Mouse (Mus musculus) intestine, embryonic 15.5 days (tissue): ENCODE measurements around the gene Ampd2. TPM values are rescaled to one million over a fixed set of nuclear protein-coding genes. Genes with fewer than 3 reads are reported as not detected.
A peak's percentile ranks its signal among the peaks of the same experiment; 100 is the strongest.

Source experiments
- ATAC-seq: fragments of 200-750 bp; cut with Nextera tagmentation; 2 replicates; pipeline ENCODE4 v1.8.0; 2017; ENCODE audit warnings: moderate TSS enrichment, moderate library complexity
- H3K27ac ChIP-seq: fragments of 300-500 bp; sonication (generic); 2 replicates; pipeline ENCODE4 v1.5.1; 2015; ENCODE audit warnings: mild to moderate bottlenecking, inconsistent platforms
- H3K27me3 ChIP-seq: fragments of 300-500 bp; sonication (generic); replicated peaks from 2 replicates; pipeline ENCODE4 v1.6.1; 2015; ENCODE audit warnings: inconsistent platforms
- H3K36me3 ChIP-seq: fragments of 300-500 bp; sonication (generic); 2 replicates; pipeline ENCODE4 v1.6.1; 2015; ENCODE audit warnings: inconsistent platforms
- H3K4me1 ChIP-seq: fragments of 300-500 bp; sonication (generic); replicated peaks from 2 replicates; pipeline ENCODE4 v1.6.1; 2015; ENCODE audit warnings: inconsistent platforms
- H3K4me2 ChIP-seq: fragments of 300-500 bp; sonication (generic); replicated peaks from 2 replicates; pipeline ENCODE4 v1.6.1; 2015; ENCODE audit warnings: mild to moderate bottlenecking, inconsistent platforms
- H3K4me3 ChIP-seq: fragments of 300-500 bp; sonication (generic); replicated peaks from 2 replicates; pipeline ENCODE4 v1.5.1; 2015; ENCODE audit warnings: inconsistent platforms
- H3K9ac ChIP-seq: fragments of 300-500 bp; sonication (generic); 2 replicates; pipeline ENCODE4 v1.6.1; 2015; ENCODE audit warnings: inconsistent platforms
- H3K9me3 ChIP-seq: fragments of 300-500 bp; sonication (generic); 2 replicates; pipeline ENCODE4 v1.6.1; 2016; ENCODE audit warnings: inconsistent platforms
- WGBS: fragments of 180-500 bp; shearing (Covaris S2); methylation state at CpG from one replicate; pipeline ENCODE4 v1.1.7; 2015; 5-methylcytosine and 5-hydroxymethylcytosine counted together
- polyA plus RNA-seq: library from polyadenylated mRNA; unstranded; fragments of >200 nt; fragmentation: Nextera tagmentation; extraction: Ambion mirVana; gene quantifications from 2 replicates; pipeline ENCODE4 v1.2.1, GENCODE M21; 2015

Ampd2 gene
- polyA plus RNA-seq, 1 experiment from 2014 or later = 49.9 TPM

DNA sequence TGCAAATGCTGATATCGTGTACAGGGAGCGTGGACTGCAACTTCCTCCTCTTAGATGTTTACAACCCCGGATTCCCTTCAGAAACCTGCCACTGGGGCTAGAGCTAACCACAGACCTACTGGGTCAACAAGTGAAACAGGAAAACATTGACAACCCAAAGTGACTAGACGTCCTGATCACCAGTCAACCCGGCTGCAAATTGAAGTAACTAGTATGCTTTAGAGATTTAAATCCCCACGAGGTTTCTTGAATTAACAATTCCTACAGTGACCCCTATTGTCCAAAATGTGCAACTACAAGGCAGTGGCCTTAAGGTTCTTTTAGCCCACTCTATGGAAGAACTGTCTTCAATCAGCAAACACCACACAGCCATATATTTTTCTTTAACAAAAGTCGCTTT lies 25.0 kb downstream of the Ampd2 start:
- Histone ChIP-seq H3K9me3 (no peaks in the 10 kb centered on the region), H3K27me3 (no peaks in the 10 kb centered on the region), H3K4me1 (no peaks in the 10 kb centered on the region), H3K4me2 (peak overlapping the region; percentile 51), H3K9ac (no peak overlapping the region), H3K36me3 (no peaks in the 10 kb centered on the region), H3K27ac (0 out of 2 replicates have a peak overlapping the region, but pooled peaks have one; percentile 2), H3K4me3 (no peak overlapping the region)
- peak; percentile 36; the same call in 1 of the 2 replicates for ATAC-seq
- WGBS = 15% methylated on average over 7 of the region's 7 CpGs

DNA sequence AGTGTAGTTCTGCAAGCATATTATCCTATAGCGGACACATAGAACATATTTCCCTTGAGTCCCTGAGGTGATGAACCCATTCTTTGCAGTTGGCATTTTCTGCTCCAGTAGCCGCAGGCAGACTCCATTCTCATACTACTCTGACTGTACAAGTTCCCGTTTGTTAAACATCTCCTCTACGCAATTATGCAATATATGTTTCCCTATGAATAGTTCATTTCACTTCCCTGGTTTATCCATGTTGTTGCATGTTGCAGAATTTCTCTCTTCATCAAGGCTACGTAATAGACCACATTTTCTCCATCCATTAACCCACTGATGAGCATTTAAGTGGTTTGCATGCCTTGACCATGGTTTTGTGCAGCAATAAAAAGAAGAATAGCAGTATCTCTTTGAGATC lies 36.0 kb downstream of the Ampd2 start:
- 90% methylated on average over 5 of the region's 5 CpGs for WGBS
- Histone ChIP-seq H3K4me1 (no peaks in the 10 kb centered on the region), H3K27ac (no peak overlapping the region), H3K9ac (no peak overlapping the region), H3K4me2 (no peak overlapping the region), H3K36me3 (no peaks in the 10 kb centered on the region), H3K9me3 (no peaks in the 10 kb centered on the region), H3K27me3 (no peaks in the 10 kb centered on the region), H3K4me3 (no peak overlapping the region)
- ATAC-seq = no peak

DNA sequence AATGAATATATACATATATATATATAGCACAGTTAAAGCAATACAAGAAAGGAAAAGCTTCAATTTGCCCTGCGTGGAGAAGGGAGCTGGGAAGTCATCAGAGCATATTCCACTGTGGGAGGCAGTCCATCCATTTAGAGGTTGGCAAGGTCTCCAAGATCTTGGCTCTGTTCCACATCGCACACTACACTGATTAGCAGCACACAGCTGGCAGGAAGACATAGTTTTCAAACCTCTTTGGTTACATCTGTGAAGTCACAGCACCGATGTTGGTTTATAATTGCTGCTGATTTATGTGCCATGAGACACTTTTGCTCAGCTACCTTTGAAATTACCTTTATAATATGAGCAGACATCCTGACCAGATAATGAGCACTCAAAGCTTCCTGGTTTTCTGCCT lies 38.1 kb downstream of the Ampd2 start:
- no peak for ATAC-seq
- H3K4me2 ChIP-seq = no peak overlapping the region
- H3K36me3 ChIP-seq = no peaks in the 10 kb centered on the region
- no peaks in the 10 kb centered on the region for H3K9me3 ChIP-seq
- no peak overlapping the region for H3K27ac ChIP-seq
- H3K4me3 ChIP-seq = no peak overlapping the region
- no peak overlapping the region for H3K9ac ChIP-seq
- H3K27me3 ChIP-seq = no peaks in the 10 kb centered on the region
- WGBS = 45% methylated on average over 3 of the region's 3 CpGs
- H3K4me1 ChIP-seq = peaks cover 6% of the 10 kb centered on the region; the same call in 1 of the 2 replicates

DNA sequence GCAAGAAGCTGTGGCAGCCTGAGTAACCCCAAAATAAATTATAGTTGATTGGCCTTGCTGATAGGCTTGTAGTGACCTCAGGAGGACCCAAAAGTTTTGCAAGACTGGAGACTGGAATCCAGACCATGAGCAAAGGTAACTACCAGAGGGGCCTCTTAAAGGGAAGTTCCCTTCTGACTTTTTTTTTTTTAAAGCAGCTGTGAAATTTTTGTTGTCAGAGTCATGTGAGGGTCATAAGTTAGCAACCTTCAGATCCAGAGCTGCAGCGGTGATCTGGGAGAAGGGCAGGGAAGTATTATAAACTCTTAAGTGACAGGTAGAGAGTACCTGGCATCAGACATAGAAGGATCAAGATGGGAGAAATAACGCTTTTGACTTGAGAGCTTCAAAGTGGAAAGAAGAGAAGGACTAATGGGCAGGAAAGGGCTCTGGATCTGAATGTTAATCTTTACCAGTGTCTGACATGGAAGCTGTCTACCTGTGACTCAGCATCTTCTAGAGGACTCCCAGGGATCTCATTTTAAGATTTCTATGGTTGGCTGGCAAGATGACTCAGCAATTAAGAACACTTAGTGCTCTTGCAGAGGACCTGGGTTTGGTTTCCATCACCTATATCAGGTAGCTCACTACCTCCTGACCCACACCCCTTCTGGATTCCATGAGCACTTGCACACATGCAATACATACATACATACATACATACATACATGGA lies 39.4 kb downstream of the Ampd2 start:
- H3K4me1 ChIP-seq = peaks cover 6% of the 10 kb centered on the region; the same call in 1 of the 2 replicates
- no peak for ATAC-seq
- no peak overlapping the region for H3K27ac ChIP-seq
- H3K4me3 ChIP-seq = no peak overlapping the region
- 86% methylated on average over 2 of the region's 2 CpGs for WGBS
- no peaks in the 10 kb centered on the region for H3K27me3 ChIP-seq
- no peak overlapping the region for H3K4me2 ChIP-seq
- H3K9me3 ChIP-seq = no peaks in the 10 kb centered on the region
- H3K36me3 ChIP-seq = no peaks in the 10 kb centered on the region
- H3K9ac ChIP-seq = no peak overlapping the region

DNA sequence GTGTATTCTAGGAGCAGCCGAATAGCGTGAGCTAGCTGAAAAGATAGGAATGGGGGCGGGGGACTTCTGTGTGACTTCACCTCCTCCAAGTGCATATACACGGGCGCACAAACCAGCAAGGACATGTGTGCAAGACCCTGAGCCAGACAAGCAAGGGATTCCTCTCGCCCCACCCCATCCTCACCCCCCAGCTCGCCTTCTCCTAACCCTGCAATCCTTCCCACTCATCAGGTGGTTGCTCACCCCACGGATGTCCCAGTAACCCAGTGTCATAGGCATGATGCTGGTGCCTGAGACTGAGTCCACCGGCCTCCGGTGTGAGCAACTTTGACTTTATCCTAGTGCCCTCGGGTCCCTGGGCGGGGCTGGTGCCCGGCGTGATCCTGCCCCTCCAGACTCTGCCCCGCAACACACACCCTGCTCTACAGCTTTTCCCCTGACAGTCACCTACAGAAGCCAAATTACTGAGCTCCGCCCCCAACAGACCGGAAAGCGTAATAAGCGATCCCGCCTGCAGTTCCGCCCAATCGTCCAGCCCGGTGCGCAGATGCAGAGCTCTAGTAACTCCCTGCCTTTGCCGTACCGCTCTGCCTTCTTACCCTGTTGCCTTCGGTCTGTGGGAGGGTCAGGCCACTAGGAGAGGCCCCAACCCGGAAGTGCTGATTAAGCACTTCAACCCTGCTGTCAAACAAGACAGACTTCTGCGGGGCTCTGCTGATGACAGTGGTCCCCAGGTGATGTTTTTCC lies 41.9 kb downstream of the Ampd2 start, which contains the start of gene Gstm4:
Gene Gstm4, minus strand, starts transcription at position 501 of the 747 bp plus-strand sequence.
- H3K9ac ChIP-seq = peak within 1 kb of the TSS; percentile 57
- ATAC-seq = peak; percentile 95
- no peaks in the 10 kb centered on the region for H3K27me3 ChIP-seq
- peaks cover 10% of the 10 kb centered on the region; the same call in 1 of the 2 replicates for H3K4me1 ChIP-seq
- no peaks in the 10 kb centered on the region for H3K36me3 ChIP-seq
- peak within 1 kb of the TSS; percentile 58 for H3K4me3 ChIP-seq
- no peaks in the 10 kb centered on the region for H3K9me3 ChIP-seq
- H3K27ac ChIP-seq = peak within 1 kb of the TSS; percentile 65
- WGBS = 4% methylated on average over 29 of the region's 29 CpGs
- peak within 1 kb of the TSS; percentile 92 for H3K4me2 ChIP-seq

DNA sequence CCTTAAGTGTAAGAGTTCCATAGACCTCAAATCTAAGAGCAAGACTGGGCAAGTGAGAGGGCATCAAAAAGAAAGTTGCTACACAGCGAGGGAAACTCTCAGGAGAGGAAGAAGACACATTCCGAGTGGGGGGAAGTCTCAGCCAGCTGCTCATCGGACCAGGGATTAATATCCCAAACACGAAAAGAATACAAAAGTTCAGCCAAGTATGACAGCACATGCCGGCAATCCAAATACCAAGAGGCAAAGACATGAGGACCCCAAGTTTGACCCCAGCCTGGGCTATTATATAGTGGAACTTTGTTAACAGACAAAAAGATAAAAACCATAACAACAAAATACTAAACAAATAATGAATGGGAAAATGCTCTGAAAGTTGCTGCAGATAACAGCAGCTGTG lies 53.3 kb downstream of the Ampd2 start:
- H3K27me3 ChIP-seq = no peaks in the 10 kb centered on the region
- H3K4me3 ChIP-seq = no peak overlapping the region
- no peak overlapping the region for H3K4me2 ChIP-seq
- H3K9ac ChIP-seq = no peak overlapping the region
- no peaks in the 10 kb centered on the region for H3K36me3 ChIP-seq
- no peaks in the 10 kb centered on the region for H3K9me3 ChIP-seq
- H3K27ac ChIP-seq = no peak overlapping the region
- peaks cover 2% of the 10 kb centered on the region; the same call in 1 of the 2 replicates for H3K4me1 ChIP-seq
- 42% methylated on average over 5 of the region's 5 CpGs for WGBS
- no peak for ATAC-seq

DNA sequence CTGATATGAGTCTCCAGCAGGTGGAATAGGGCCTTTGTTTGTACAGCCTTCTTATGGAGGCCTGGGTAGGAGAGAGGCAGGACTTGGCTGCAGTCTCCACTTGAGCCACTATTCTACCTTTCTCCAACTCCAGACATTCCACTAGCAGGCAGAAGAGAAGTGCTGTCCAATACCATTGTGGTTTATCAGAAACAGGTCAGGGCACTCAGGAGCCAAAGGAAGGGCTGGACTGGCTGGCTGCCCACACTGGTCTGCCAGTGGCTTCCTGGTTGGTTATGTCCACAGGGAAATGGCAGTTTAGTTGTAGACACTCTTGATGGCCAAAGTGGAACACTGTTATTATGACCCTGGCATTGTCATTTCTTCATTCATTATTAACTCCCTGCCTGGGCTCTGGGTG lies 54.3 kb downstream of the Ampd2 start:
- peaks cover 2% of the 10 kb centered on the region; the same call in 1 of the 2 replicates for H3K4me1 ChIP-seq
- ATAC-seq = no peak
- H3K36me3 ChIP-seq = no peaks in the 10 kb centered on the region
- no peak overlapping the region for H3K4me3 ChIP-seq
- H3K9me3 ChIP-seq = no peaks in the 10 kb centered on the region
- H3K27ac ChIP-seq = no peak overlapping the region
- H3K27me3 ChIP-seq = no peaks in the 10 kb centered on the region
- H3K9ac ChIP-seq = no peak overlapping the region
- H3K4me2 ChIP-seq = no peak overlapping the region

DNA sequence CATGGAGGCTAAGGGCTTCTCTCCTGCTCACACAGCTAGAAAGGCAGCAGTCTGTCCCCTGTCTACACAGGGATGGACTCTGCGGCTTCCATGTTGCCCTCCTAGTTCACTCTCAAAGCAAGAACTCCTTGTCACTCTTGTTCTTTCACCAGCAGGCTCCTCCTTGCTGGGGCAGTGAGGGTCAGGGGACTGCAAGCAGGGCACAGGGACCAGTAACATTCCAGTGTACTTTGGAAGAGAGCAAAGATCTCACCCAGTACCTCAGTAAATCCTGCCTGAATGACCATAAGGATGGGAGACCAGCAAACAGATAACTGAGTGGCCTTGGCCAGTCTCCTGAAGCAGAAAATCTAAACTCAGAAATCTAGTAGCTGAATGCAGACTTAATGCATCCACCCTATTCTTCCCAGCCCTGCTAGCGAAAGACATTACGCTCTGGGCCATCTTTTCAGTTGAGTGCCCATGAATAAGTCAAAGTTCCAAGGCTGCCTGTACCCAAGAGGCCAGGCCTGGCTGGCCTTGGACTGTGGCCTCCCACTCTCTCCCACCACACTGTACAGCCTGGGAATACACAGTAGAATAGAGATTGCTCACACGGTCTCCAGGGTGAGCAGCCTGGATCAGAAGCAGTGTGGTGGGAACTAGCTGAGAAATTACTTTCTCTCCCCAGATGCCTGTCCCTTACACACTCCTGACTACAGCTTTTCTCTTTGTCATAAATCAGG lies 57.6 kb downstream of the Ampd2 start:
- Histone ChIP-seq H3K27ac (no peak overlapping the region; the same call in 1 of the 2 replicates), H3K4me2 (no peak overlapping the region), H3K36me3 (no peaks in the 10 kb centered on the region), H3K4me1 (peaks cover 13% of the 10 kb centered on the region; the same call in 1 of the 2 replicates), H3K27me3 (no peaks in the 10 kb centered on the region), H3K4me3 (no peak overlapping the region), H3K9me3 (no peaks in the 10 kb centered on the region), H3K9ac (no peak overlapping the region)
- no peak for ATAC-seq
- WGBS = 84% methylated on average over 4 of the region's 4 CpGs

DNA sequence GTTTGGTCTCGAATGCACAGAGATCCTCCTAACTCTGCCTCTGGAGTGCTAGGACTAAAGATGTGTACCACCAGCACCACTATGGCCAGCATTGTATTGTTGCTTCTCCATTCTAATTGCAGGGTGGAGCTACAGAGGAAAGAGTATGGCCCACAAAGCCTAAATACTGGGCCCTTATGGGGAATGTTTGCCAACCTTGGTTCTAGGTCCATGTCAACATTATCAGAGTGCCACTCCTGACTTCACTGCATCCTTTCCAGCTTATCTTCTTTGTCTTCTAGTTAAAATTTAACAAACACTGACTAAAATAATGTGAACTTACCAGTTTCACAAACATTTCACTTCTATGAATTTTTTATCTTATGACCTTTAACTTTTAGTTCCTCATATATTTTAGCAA lies 59.9 kb downstream of the Ampd2 start:
- H3K4me1 ChIP-seq = peaks cover 13% of the 10 kb centered on the region; the same call in 1 of the 2 replicates
- H3K9ac ChIP-seq = no peak overlapping the region
- H3K9me3 ChIP-seq = no peaks in the 10 kb centered on the region
- H3K27ac ChIP-seq = peak overlapping the region; percentile 58
- no peaks in the 10 kb centered on the region for H3K27me3 ChIP-seq
- H3K4me3 ChIP-seq = no peak overlapping the region
- H3K36me3 ChIP-seq = no peaks in the 10 kb centered on the region
- WGBS = 69% methylated on average over 1 of the region's 1 CpGs
- ATAC-seq = peak; percentile 66
- no peak overlapping the region; the same call in 1 of the 2 replicates for H3K4me2 ChIP-seq

DNA sequence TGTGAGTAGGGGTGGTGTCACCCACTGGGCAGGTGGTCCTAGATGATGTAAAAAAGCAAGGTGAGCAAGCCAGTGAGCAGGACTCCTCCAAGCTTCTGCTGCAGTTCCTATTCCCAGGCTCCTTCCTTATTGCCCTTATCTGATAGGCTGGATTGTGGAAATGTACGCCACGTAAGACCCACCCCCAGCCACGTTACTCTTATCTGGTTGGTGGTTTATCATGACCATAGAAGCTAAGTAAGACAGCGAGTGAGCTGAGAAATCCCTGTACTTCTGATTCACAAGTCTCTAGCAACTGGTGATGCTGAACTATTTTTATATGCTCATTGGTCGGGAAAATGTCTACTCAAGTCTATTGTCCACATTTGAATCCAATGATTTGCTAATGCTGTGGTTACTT lies 60.4 kb downstream of the Ampd2 start:
- WGBS = 56% methylated on average over 5 of the region's 5 CpGs
- H3K36me3 ChIP-seq = no peaks in the 10 kb centered on the region
- H3K4me1 ChIP-seq = peaks cover 13% of the 10 kb centered on the region; the same call in 1 of the 2 replicates
- no peak overlapping the region for H3K4me3 ChIP-seq
- H3K9me3 ChIP-seq = no peaks in the 10 kb centered on the region
- no peak overlapping the region; the same call in 1 of the 2 replicates for H3K4me2 ChIP-seq
- ATAC-seq = peak; percentile 80
- H3K27ac ChIP-seq = peak overlapping the region; percentile 76
- no peaks in the 10 kb centered on the region for H3K27me3 ChIP-seq
- no peak overlapping the region for H3K9ac ChIP-seq

DNA sequence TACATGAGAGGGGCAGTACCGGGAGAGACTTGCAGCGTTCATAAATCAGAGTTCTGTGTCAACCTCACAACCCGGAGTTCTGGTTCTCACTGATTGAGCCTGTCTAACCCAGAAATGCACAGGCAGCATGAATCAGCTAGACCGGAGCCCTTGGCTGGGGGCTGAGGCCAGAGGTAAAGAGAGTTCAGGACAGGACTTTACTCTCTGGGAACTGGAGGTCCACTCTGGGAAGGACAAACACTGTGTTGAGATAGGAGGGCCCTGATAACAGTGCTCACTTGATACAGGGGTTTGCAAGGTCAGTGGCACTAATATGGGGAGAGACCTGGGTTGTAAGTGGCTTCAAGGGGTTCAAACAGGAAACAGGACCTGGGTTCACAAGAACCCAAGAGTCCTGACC lies 61.1 kb downstream of the Ampd2 start:
- Histone ChIP-seq H3K36me3 (no peaks in the 10 kb centered on the region), H3K9ac (no peak overlapping the region), H3K27me3 (no peaks in the 10 kb centered on the region), H3K4me2 (no peak overlapping the region), H3K27ac (peak overlapping the region; percentile 76), H3K4me1 (peaks cover 13% of the 10 kb centered on the region; the same call in 1 of the 2 replicates), H3K4me3 (no peak overlapping the region), H3K9me3 (no peaks in the 10 kb centered on the region)
- WGBS = 45% methylated on average over 4 of the region's 4 CpGs
- peak; percentile 60 for ATAC-seq
